Comparison of ENCODE assay signal across 22 mouse cellular contexts in genomic region chr19:22624801-22625513, GRCm38 (mm10).
DNase-seq lines count a peak whose midpoint lies in the region; ATAC-seq and TF ChIP-seq lines count a peak whose summit lies in the region.
"Had no signal": no experiment of that assay in that cellular context is flagged by ENCODE, and none has a peak within 500 bp of the region (broad histone marks: within the 10 kb centered on the region; RNA-seq: fewer than 3 reads in every experiment).

No protein-coding gene starts in this region.

- no peaks in the 10 kb centered on the region for H3K9me3 ChIP-seq in lung, embryonic 15.5 days
- H3K9me3 ChIP-seq: embryonic facial prominence, embryonic 13.5 days; forebrain, embryonic 13.5 days; G1E; heart, embryonic 12.5 days; hindbrain, embryonic 10.5 days had no signal

- H3K4me1 ChIP-seq in lung, embryonic 15.5 days, result 0 out of 2 replicates have a peak, but pooled peaks cover 5% of the 10 kb centered on the region
- H3K4me1 ChIP-seq: embryonic facial prominence, embryonic 13.5 days; forebrain, embryonic 13.5 days; heart, embryonic 12.5 days; hindbrain, embryonic 10.5 days had no signal

- H3K4me3 ChIP-seq in layer of hippocampus, adult 2 months, result no peak overlapping the region
- H3K4me3 ChIP-seq in lung, embryonic 15.5 days, result no peak overlapping the region
- H3K4me3 ChIP-seq: embryonic facial prominence, embryonic 13.5 days; forebrain, embryonic 13.5 days; gastrocnemius, adult 2 months; heart, embryonic 12.5 days; hindbrain, embryonic 10.5 days had no signal

- no peak for TF ChIP-seq CTCF in layer of hippocampus, adult 2 months (conservative IDR thresholded peaks at IDR 0.05)

- peak; percentile 66 for DNase-seq in cerebellum, adult 9-10 months
- no peak for DNase-seq in cerebellum, adult 11-12 months
- DNase-seq in layer of hippocampus, adult 2 months (ENCODE audit: low spot score in 2 of 2), result no peak
- DNase-seq in layer of hippocampus, postnatal 36 days, result no peak
- no peak for DNase-seq in lung, postnatal 14 days
- DNase-seq in kidney, adult 9 months, result no peak
- DNase-seq: adrenal gland, adult 8-10 months; adrenal gland, postnatal 36 days; B cell, adult 2 months; cerebellum, adult 11 months; cerebellum, adult 9-11 months; cerebellum, postnatal 36 days; gastrocnemius, adult 2 months; gastrocnemius, postnatal 25 days had no signal

- peak overlapping the region; percentile 69 for H3K27ac ChIP-seq in layer of hippocampus, adult 2 months
- H3K27ac ChIP-seq in lung, embryonic 15.5 days, result peak overlapping the region; percentile 59; the same call in 1 of the 2 replicates
- H3K27ac ChIP-seq: embryonic facial prominence, embryonic 13.5 days; forebrain, embryonic 13.5 days; gastrocnemius, adult 2 months; hindbrain, embryonic 10.5 days; hindbrain, embryonic 14.5 days had no signal

- no peaks in the 10 kb centered on the region for H3K27me3 ChIP-seq in lung, embryonic 15.5 days
- H3K27me3 ChIP-seq: embryonic facial prominence, embryonic 13.5 days; forebrain, embryonic 13.5 days; heart, embryonic 12.5 days had no signal

- peak; percentile 83 for ATAC-seq in lung, embryonic 15.5 days (ENCODE audit: borderline replicate concordance, extremely low read depth, low FRiP score, low TSS enrichment)
- ATAC-seq: CD4-positive, CD25-positive, alpha-beta regulatory T cell, adult 4 months; forebrain, embryonic 13.5 days had no signal

- no peaks in the 10 kb centered on the region for H3K36me3 ChIP-seq in lung, embryonic 15.5 days
- H3K36me3 ChIP-seq: embryonic facial prominence, embryonic 13.5 days; G1E; heart, embryonic 12.5 days; hindbrain, embryonic 10.5 days had no signal

- no peak overlapping the region for H3K9ac ChIP-seq in lung, embryonic 15.5 days
- H3K9ac ChIP-seq: embryonic facial prominence, embryonic 13.5 days; forebrain, embryonic 13.5 days; heart, embryonic 12.5 days; hindbrain, embryonic 14.5 days had no signal

- WGBS in lung, embryonic 15.5 days, result 33% methylated on average over 3 of the region's 3 CpGs

- H3K4me2 ChIP-seq in lung, embryonic 15.5 days, result no peak overlapping the region
- H3K4me2 ChIP-seq: embryonic facial prominence, embryonic 13.5 days; forebrain, embryonic 13.5 days; heart, embryonic 12.5 days; hindbrain, embryonic 14.5 days had no signal
